Mouse (Mus musculus) thymus, adult 18-20 months (tissue): Measurements from ENCODE around the gene Zfp963.
A peak's percentile ranks its signal among the peaks of the same experiment; 100 is the strongest.
"Not testable (repeated sequence)": the region's sequence is repeated elsewhere in the genome, so short reads cannot be mapped to it uniquely, and the experiment has no call there.

ENCODE experiments used
- DNase-seq, 2 experiments: peaks; one replicate each; pipeline ENCODE4 v3.0.0; 2022; ENCODE audit warnings: mixed read lengths in 2 of 2

Zfp963 gene

DNA sequence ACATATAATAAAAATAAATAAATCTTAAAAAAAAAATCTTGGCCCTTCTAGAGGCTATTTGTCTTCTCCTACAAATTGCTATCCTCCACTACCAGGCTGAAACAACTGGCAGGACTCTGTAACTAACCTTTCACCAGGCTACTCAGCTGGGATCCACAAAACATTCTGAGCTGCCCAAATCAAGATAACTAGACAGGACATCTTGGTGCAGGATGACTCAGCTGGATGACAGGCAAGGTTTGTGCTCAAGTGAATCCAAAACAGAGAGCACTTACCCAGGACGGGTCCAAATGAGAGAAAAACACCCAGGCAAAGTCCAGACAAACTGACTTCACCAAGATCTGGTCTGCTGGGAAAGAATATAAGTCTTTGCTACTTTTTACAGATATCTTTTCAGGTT is 14.3 kb downstream of the Zfp963 start:
- DNase-seq: no peak

DNA sequence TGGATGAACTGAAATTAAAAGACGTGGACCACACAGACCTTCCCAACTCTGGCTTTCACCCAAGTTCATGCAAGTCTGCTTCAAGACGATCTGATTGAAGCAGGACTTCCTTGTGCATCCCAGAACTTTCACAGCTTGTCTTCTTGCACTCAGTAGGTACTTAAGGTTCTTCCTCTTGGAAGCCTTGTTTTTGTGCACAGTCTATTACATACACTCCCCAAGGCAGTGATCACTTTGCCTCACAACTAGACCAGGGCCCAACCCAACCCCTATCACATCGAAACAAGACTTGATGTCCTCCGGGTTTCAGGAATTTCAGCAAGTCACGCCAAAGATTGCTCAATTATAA is 32.6 kb downstream of the Zfp963 start:
- no peak for DNase-seq

GRCm38 (mm10) chr8:69716403-69717231 is 33.2 kb downstream of the Zfp963 start:
- peak; percentile 91 to 97 for DNase-seq

GRCm38 (mm10) chr8:69715366-69715765 is 34.4 kb downstream of the Zfp963 start:
- DNase-seq: no peak

DNA sequence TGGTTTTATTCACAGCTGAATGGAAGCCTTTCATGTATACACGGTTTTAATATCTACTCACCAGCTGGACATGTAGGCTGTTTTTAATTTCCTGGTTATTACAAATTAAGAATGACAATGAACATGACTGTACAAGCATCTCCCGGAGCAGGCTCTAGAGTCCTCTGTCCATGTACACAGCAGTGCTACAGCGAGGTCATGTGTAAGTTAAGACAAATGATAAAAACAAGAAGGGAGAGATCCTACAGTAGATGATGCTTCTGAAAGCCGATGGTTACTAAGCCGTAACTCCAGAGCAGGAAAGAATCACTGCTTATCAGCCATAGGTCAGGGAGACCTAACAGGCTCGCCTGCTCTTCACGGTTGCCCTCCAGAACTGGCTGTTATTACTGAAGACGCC is 36.3 kb downstream of the Zfp963 start:
- no peak for DNase-seq

- DNase-seq: not testable (repeated sequence)
These were observed 39.1 kb downstream of the Zfp963 start, which contains the start of gene Zfp869 for GRCm38 (mm10) chr8:69710624-69711023. TSS of gene Zfp869 (minus strand) at chr8:69710724.

- DNase-seq: no peak
These were observed 48.0 kb downstream of the Zfp963 start for GRCm38 (mm10) chr8:69701810-69702209.
